Mouse (Mus musculus) embryonic fibroblast, embryonic 13.5 days (primary cell): Measurements from ENCODE around the gene Slc37a1.

Experiments
- CTCF ChIP-seq: IDR thresholded peaks from 2 replicates; pipeline ENCODE4 v1.5.1; 2011; ENCODE audit warnings: mild to moderate bottlenecking, control low read depth, low read length, moderate library complexity, borderline replicate concordance; ENCODE audit not compliant: insufficient read depth
- POLR2A ChIP-seq: IDR thresholded peaks from 2 replicates; pipeline ENCODE4 v1.6.1; 2011; ENCODE audit warnings: low read depth, mild to moderate bottlenecking, control low read depth, low read length, moderate library complexity

- TF ChIP-seq CTCF = no peak
- no peak for TF ChIP-seq POLR2A
Measured at GRCm38 (mm10) chr17:31286492-31286891, at the start of gene Slc37a1.
